Mouse (Mus musculus): ENCODE results near the gene Atp2c2.

Gene Atp2c2

GRCm38 (mm10) chr8:119785764-119786405 lies 86.1 kb downstream of the Atp2c2 start:
- DNase-seq (ENCODE audit: low spot score): no peak

- DNase-seq (ENCODE audit: low spot score): no peak
Measured at GRCm38 (mm10) chr8:119786871-119787270, 87.1 kb downstream of the Atp2c2 start.

GRCm38 (mm10) chr8:119787341-119787740 lies 87.5 kb downstream of the Atp2c2 start:
- DNase-seq (ENCODE audit: low spot score): no peak

- no peak for DNase-seq (ENCODE audit: low spot score)
Measured at GRCm38 (mm10) chr8:119788607-119789381, 89.0 kb downstream of the Atp2c2 start.

- no peak for DNase-seq (ENCODE audit: low spot score)
Measured at GRCm38 (mm10) chr8:119789581-119789980, 89.8 kb downstream of the Atp2c2 start.

GRCm38 (mm10) chr8:119791804-119792704 lies 92.2 kb downstream of the Atp2c2 start:
- DNase-seq (ENCODE audit: low spot score): no peak

- no peak for DNase-seq (ENCODE audit: low spot score)
Measured at GRCm38 (mm10) chr8:119794689-119795088, 94.9 kb downstream of the Atp2c2 start.

- no peak for DNase-seq (ENCODE audit: low spot score)
Measured at GRCm38 (mm10) chr8:119795651-119796050, 95.8 kb downstream of the Atp2c2 start.

- no peak for DNase-seq (ENCODE audit: low spot score)
Measured at GRCm38 (mm10) chr8:119798170-119798964, 98.6 kb downstream of the Atp2c2 start.

GRCm38 (mm10) chr8:119798965-119799264 lies 99.1 kb downstream of the Atp2c2 start:
- no peak for DNase-seq (ENCODE audit: low spot score)

- DNase-seq (ENCODE audit: low spot score): no peak
Measured at GRCm38 (mm10) chr8:119801168-119801567, 101.4 kb downstream of the Atp2c2 start.

- DNase-seq (ENCODE audit: low spot score): no peak
Measured at GRCm38 (mm10) chr8:119802592-119802991, 102.8 kb downstream of the Atp2c2 start.

- no peak for DNase-seq (ENCODE audit: low spot score)
Measured at GRCm38 (mm10) chr8:119805275-119805674, 105.5 kb downstream of the Atp2c2 start.

GRCm38 (mm10) chr8:119806422-119807263 lies 106.8 kb downstream of the Atp2c2 start:
- no peak for DNase-seq (ENCODE audit: low spot score)
